Mouse (Mus musculus): ENCODE results near the gene Heyl. TPM values are rescaled to one million over a fixed set of nuclear protein-coding genes. Genes with fewer than 3 reads are reported as not detected.
"Not testable (repeated sequence)": the region's sequence is repeated elsewhere in the genome, so short reads cannot be mapped to it uniquely, and the experiment has no call there.

Heyl gene
- polyA plus RNA-seq, 1 experiment from 2014 or later, result 4.1 TPM

GRCm38 (mm10) chr4:123261721-123262401, 28.5 kb downstream of the Heyl start, which contains the start of gene Pabpc4:
Pabpc4 (plus strand) TSS chr4:123262351.
- H3K9ac ChIP-seq, result no peak within 1 kb of the TSS
- H3K4me1 ChIP-seq, result no peaks in the 10 kb centered on the region
- no peak for ATAC-seq
- no peaks in the 10 kb centered on the region for H3K27me3 ChIP-seq
- H3K27ac ChIP-seq, result no peak within 1 kb of the TSS
- H3K9me3 ChIP-seq (replicated peaks), result no peaks in the 10 kb centered on the region
- no peak within 1 kb of the TSS for H3K4me2 ChIP-seq
- H3K4me3 ChIP-seq, result no peak within 1 kb of the TSS
- no peaks in the 10 kb centered on the region for H3K36me3 ChIP-seq (ENCODE audit: poor library complexity, severe bottlenecking)
- 77% methylated on average over 5 of the region's 5 CpGs for WGBS

- Histone ChIP-seq H3K9ac (no peak overlapping the region), H3K27ac (no peak overlapping the region), H3K4me1 (no peaks in the 10 kb centered on the region), H3K9me3 (replicated peaks) (no peaks in the 10 kb centered on the region), H3K27me3 (no peaks in the 10 kb centered on the region), H3K4me2 (no peak overlapping the region), H3K4me3 (no peak overlapping the region), H3K36me3 (ENCODE audit: poor library complexity, severe bottlenecking) (no peaks in the 10 kb centered on the region)
- WGBS, result 88% methylated on average over 3 of the region's 3 CpGs
- ATAC-seq, result no peak
Measured at GRCm38 (mm10) chr4:123271063-123271462, 37.7 kb downstream of the Heyl start.

GRCm38 (mm10) chr4:123280117-123280516, 46.8 kb downstream of the Heyl start:
- Histone ChIP-seq H3K27me3 (no peaks in the 10 kb centered on the region), H3K9ac (no peak overlapping the region), H3K4me2 (no peak overlapping the region), H3K4me3 (no peak overlapping the region), H3K9me3 (replicated peaks) (no peaks in the 10 kb centered on the region), H3K36me3 (ENCODE audit: poor library complexity, severe bottlenecking) (no peaks in the 10 kb centered on the region), H3K27ac (no peak overlapping the region), H3K4me1 (peaks cover 15% of the 10 kb centered on the region)
- ATAC-seq, result no peak
- 81% methylated on average over 3 of the region's 3 CpGs for WGBS

GRCm38 (mm10) chr4:123282500-123282899, 49.1 kb downstream of the Heyl start:
- Histone ChIP-seq H3K4me3 (peak overlapping the region; percentile 61), H3K9ac (peak overlapping the region; percentile 75), H3K4me1 (peaks cover 27% of the 10 kb centered on the region), H3K9me3 (replicated peaks) (no peaks in the 10 kb centered on the region), H3K36me3 (ENCODE audit: poor library complexity, severe bottlenecking) (peaks cover 11% of the 10 kb centered on the region), H3K4me2 (peak overlapping the region; percentile 90), H3K27ac (no peak overlapping the region), H3K27me3 (no peaks in the 10 kb centered on the region)
- 2% methylated on average over 25 of the region's 25 CpGs for WGBS
- peak; percentile 92 for ATAC-seq

- H3K4me2 ChIP-seq, result peak overlapping the region; percentile 90
Measured at GRCm38 (mm10) chr4:123282915-123283674, 49.7 kb downstream of the Heyl start.

GRCm38 (mm10) chr4:123283675-123284064, 50.3 kb downstream of the Heyl start:
- not testable (repeated sequence) for H3K27ac ChIP-seq; H3K27me3 ChIP-seq; H3K9me3 ChIP-seq (replicated peaks)
- Histone ChIP-seq H3K4me3 (peak overlapping the region; percentile 61), H3K4me2 (peak overlapping the region; percentile 90), H3K9ac (peak overlapping the region; percentile 75), H3K36me3 (ENCODE audit: poor library complexity, severe bottlenecking) (peaks cover 21% of the 10 kb centered on the region), H3K4me1 (peaks cover 27% of the 10 kb centered on the region)
- ATAC-seq, result peak; percentile 22
- 0% methylated on average over 13 of the region's 15 CpGs for WGBS

More at GRCm38 (mm10) chr4:123282915-123283674, 49.7 kb downstream of the Heyl start:
- Histone ChIP-seq H3K9ac (peak overlapping the region; percentile 75), H3K4me3 (peak overlapping the region; percentile 61), H3K4me1 (peaks cover 27% of the 10 kb centered on the region), H3K36me3 (ENCODE audit: poor library complexity, severe bottlenecking) (peaks cover 16% of the 10 kb centered on the region)
- H3K9me3 ChIP-seq (replicated peaks); H3K27me3 ChIP-seq; H3K27ac ChIP-seq: not testable (repeated sequence)
- peak; percentile 74 for ATAC-seq
- under 1% methylated on average over 48 of the region's 55 CpGs for WGBS

GRCm38 (mm10) chr4:123284731-123285624, 51.6 kb downstream of the Heyl start:
- no peak for ATAC-seq
- Histone ChIP-seq H3K27ac (no peak overlapping the region), H3K9me3 (replicated peaks) (no peaks in the 10 kb centered on the region), H3K9ac (peak overlapping the region; percentile 75), H3K27me3 (no peaks in the 10 kb centered on the region), H3K4me3 (peak overlapping the region; percentile 61), H3K36me3 (ENCODE audit: poor library complexity, severe bottlenecking) (peaks cover 34% of the 10 kb centered on the region), H3K4me2 (peak overlapping the region; percentile 90), H3K4me1 (peaks cover 27% of the 10 kb centered on the region)
- WGBS, result 81% methylated on average over 6 of the region's 6 CpGs

- no peak for ATAC-seq
- peaks cover 27% of the 10 kb centered on the region for H3K4me1 ChIP-seq
- no peaks in the 10 kb centered on the region for H3K27me3 ChIP-seq
- no peak overlapping the region for H3K4me2 ChIP-seq
- H3K27ac ChIP-seq, result no peak overlapping the region
- no peak overlapping the region for H3K4me3 ChIP-seq
- WGBS, result 96% methylated on average over 2 of the region's 2 CpGs
- no peaks in the 10 kb centered on the region for H3K9me3 ChIP-seq (replicated peaks)
- H3K36me3 ChIP-seq (ENCODE audit: poor library complexity, severe bottlenecking), result peaks cover 51% of the 10 kb centered on the region
- no peak overlapping the region for H3K9ac ChIP-seq
Measured at GRCm38 (mm10) chr4:123286790-123287189, 53.4 kb downstream of the Heyl start.

GRCm38 (mm10) chr4:123289038-123289437, 55.7 kb downstream of the Heyl start:
- H3K4me3 ChIP-seq, result no peak overlapping the region
- H3K36me3 ChIP-seq (ENCODE audit: poor library complexity, severe bottlenecking), result peaks cover 73% of the 10 kb centered on the region
- 94% methylated on average over 12 of the region's 12 CpGs for WGBS
- no peaks in the 10 kb centered on the region for H3K27me3 ChIP-seq
- no peaks in the 10 kb centered on the region for H3K9me3 ChIP-seq (replicated peaks)
- no peak for ATAC-seq
- peaks cover 23% of the 10 kb centered on the region for H3K4me1 ChIP-seq
- no peak overlapping the region for H3K9ac ChIP-seq
- no peak overlapping the region for H3K27ac ChIP-seq
- no peak overlapping the region for H3K4me2 ChIP-seq

GRCm38 (mm10) chr4:123292390-123292789, 59.0 kb downstream of the Heyl start:
- Histone ChIP-seq H3K36me3 (ENCODE audit: poor library complexity, severe bottlenecking) (peaks cover 97% of the 10 kb centered on the region), H3K4me1 (no peaks in the 10 kb centered on the region), H3K9ac (no peak overlapping the region), H3K27me3 (no peaks in the 10 kb centered on the region), H3K4me3 (no peak overlapping the region), H3K4me2 (no peak overlapping the region), H3K27ac (no peak overlapping the region), H3K9me3 (replicated peaks) (no peaks in the 10 kb centered on the region)
- 85% methylated on average over 3 of the region's 3 CpGs for WGBS
- no peak for ATAC-seq

- Histone ChIP-seq H3K27me3 (no peaks in the 10 kb centered on the region), H3K9ac (no peak overlapping the region), H3K4me3 (no peak overlapping the region), H3K27ac (no peak overlapping the region), H3K9me3 (replicated peaks) (no peaks in the 10 kb centered on the region), H3K4me2 (no peak overlapping the region), H3K36me3 (ENCODE audit: poor library complexity, severe bottlenecking) (peaks cover 97% of the 10 kb centered on the region), H3K4me1 (no peaks in the 10 kb centered on the region)
- no peak for ATAC-seq
- WGBS, result 88% methylated on average over 7 of the region's 7 CpGs
Measured at GRCm38 (mm10) chr4:123292989-123293388, 59.6 kb downstream of the Heyl start.
